Mouse (Mus musculus): Measurements from ENCODE around the gene Cnnm1.

Gene Cnnm1

GRCm38 (mm10) chr19:43440112-43440737 is at the start of gene Cnnm1:
Gene Cnnm1, plus strand, starts transcription at chr19:43440436.
- peak; percentile 83 for DNase-seq (ENCODE audit: low spot score)

DNA sequence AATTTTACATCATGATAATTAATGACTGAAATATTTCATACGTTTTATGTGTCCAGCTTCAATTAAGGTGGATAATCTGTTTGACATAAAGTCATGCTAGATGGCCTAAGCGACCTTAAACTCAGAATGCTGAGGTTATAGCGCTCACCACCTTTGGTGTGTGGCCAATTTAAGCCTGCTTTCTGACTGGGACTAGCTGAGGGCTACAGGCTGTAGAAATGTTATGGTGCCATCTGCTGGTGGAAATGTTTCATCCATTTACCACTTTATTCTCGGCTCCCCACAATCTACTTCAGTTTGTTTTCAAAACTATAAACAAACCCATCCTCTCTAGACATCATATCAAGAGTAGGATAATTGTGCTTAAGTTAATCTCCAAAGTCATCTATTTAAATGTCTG is 43.9 kb upstream of the Cnnm1 start:
- DNase-seq (ENCODE audit: low spot score) = peak; percentile 83

DNA sequence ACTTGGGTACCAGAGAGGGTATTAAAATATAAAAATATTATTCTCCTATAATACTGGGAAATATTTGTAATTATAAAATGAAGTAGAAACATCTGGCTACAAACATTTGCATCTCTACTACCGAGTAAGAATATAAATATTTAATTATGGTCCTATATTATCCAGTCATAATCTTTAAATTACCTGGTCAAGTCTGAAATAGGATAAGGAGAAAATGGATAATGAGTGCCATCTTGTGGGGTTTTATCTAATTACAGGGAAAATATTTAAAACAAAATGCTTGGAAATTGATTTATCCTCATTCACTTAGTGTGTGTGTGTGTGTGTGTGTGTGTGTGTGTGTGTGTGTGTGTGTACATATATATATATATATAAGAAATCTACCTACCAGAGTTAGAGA is 33.1 kb upstream of the Cnnm1 start:
- DNase-seq (ENCODE audit: low spot score) = no peak

GRCm38 (mm10) chr19:43415565-43415964 is 24.7 kb upstream of the Cnnm1 start:
- no peak for DNase-seq (ENCODE audit: low spot score)

- no peak for DNase-seq (ENCODE audit: low spot score)
Measured at GRCm38 (mm10) chr19:43420506-43420905, 19.7 kb upstream of the Cnnm1 start.

- no peak for DNase-seq (ENCODE audit: low spot score)
Measured at GRCm38 (mm10) chr19:43424082-43424481, 16.2 kb upstream of the Cnnm1 start.

DNA sequence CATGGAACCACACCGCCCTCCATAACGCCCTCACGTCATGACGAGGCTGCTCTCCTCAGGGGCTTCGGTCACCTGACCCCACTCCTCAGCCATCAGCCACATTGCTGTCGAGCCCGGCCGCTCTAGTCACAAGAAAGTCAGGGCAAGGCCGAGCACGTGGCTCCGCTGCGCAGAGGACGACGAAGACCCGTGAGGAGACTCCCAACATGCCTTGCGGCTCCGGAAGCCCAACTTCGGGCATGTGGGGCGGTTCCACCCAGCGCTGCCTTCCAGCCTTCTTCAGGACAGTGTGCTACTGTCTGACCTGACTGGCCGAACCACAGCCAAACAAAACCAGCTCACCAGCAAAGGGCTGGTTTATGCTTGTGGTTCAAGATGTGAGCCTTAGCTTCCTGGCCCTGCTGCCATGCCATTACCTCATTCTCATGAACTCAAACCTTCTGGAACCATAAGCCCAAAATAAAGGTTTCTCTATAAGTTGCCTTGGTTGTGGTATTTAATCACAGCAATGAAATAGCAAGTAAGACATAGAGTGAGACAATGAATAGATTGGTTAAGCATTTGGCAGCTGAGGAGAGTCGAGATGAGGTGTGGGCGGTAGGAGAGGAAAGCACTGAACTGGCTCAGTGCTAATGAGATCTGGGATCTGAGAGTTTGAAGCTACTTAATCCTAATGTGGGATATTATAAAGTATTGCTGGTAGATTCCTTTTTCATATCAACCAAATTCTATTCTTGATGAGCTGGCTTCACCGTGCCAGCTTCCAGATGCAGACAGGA is 12.6 kb upstream of the Cnnm1 start:
- no peak for DNase-seq (ENCODE audit: low spot score)

- no peak for DNase-seq (ENCODE audit: low spot score)
Measured at GRCm38 (mm10) chr19:43439246-43439645, 990 bp upstream of the Cnnm1 start.

- DNase-seq (ENCODE audit: low spot score) = peak; percentile 61
Measured at GRCm38 (mm10) chr19:43440768-43441660, 778 bp downstream of the Cnnm1 start.

- DNase-seq (ENCODE audit: low spot score) = peak; percentile 41
Measured at GRCm38 (mm10) chr19:43441661-43441990, 1.4 kb downstream of the Cnnm1 start.

- peak; percentile 54 for DNase-seq (ENCODE audit: low spot score)
Measured at GRCm38 (mm10) chr19:43442269-43442668, 2.0 kb downstream of the Cnnm1 start.

GRCm38 (mm10) chr19:43442906-43443305 is 2.7 kb downstream of the Cnnm1 start:
- no peak for DNase-seq (ENCODE audit: low spot score)

DNA sequence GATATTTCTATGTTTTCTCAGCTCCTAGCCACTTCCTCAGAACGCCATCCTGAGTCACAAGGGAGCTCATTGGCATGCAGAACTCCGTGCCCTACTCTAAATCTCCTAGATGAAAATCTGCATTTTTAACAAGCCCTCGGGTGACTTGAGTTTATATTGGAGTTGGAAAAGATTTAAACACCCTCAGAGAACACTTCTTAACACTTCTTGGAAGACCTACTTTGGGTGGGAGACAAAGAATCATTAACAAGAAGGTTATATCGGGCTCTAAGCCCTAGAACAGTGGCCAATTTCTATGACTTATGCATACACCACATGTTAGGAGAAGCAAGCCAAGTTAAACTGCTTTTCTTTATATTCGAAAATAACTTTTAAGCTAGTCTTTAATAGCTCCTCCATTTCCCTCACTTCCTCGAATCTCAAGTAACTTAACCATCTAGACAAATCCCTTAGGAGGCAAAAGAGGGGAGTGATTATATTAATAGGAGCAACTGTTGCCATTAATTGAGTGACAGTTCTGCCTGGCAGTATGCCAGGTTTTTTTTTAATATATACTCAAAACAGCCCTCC is 4.5 kb downstream of the Cnnm1 start:
- no peak for DNase-seq (ENCODE audit: low spot score)

- DNase-seq (ENCODE audit: low spot score) = no peak
Measured at GRCm38 (mm10) chr19:43451563-43451962, 11.3 kb downstream of the Cnnm1 start.

- no peak for DNase-seq (ENCODE audit: low spot score)
Measured at GRCm38 (mm10) chr19:43452176-43452575, 11.9 kb downstream of the Cnnm1 start.

DNA sequence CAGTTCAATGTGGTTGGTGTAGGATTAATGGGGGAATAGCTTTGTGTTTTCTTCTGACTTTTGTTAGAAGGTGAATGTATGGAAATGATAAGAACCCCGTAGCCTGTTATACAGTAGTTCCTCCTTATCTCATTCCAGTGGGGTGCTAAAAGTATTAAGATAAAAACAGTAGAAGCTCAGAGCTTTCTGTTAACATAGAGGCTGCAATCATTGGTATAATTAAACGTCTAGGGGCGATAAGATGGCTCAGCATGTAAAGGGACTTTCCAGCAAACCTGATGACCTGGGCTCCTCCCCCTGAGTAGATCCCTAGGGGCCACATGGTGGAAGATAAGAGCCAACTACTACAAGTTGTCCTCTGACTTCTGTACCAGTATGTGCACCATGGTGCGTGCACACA is 12.8 kb downstream of the Cnnm1 start:
- no peak for DNase-seq (ENCODE audit: low spot score)

DNA sequence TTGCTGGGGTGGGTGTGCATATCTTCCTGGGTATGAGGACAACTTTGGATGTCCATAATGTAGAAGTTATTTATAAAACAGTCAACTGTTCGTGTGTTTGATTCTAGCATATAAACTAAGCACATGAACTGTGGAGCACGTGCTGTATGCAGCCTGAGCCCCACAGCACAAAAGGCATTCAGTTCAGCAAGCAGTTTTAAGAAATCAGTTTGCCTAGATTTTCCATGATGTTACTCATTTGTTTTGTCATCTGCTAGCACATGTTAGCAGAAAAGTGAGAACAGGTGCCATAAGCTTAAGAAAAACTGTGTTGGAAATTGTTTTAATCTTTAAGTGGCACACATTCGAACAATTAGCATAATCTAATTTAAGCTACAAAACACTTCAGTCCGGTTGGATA is 19.7 kb downstream of the Cnnm1 start:
- DNase-seq (ENCODE audit: low spot score) = no peak

GRCm38 (mm10) chr19:43460481-43460880 is 20.2 kb downstream of the Cnnm1 start:
- no peak for DNase-seq (ENCODE audit: low spot score)

- DNase-seq (ENCODE audit: low spot score) = no peak
Measured at GRCm38 (mm10) chr19:43462141-43462540, 21.9 kb downstream of the Cnnm1 start.

DNA sequence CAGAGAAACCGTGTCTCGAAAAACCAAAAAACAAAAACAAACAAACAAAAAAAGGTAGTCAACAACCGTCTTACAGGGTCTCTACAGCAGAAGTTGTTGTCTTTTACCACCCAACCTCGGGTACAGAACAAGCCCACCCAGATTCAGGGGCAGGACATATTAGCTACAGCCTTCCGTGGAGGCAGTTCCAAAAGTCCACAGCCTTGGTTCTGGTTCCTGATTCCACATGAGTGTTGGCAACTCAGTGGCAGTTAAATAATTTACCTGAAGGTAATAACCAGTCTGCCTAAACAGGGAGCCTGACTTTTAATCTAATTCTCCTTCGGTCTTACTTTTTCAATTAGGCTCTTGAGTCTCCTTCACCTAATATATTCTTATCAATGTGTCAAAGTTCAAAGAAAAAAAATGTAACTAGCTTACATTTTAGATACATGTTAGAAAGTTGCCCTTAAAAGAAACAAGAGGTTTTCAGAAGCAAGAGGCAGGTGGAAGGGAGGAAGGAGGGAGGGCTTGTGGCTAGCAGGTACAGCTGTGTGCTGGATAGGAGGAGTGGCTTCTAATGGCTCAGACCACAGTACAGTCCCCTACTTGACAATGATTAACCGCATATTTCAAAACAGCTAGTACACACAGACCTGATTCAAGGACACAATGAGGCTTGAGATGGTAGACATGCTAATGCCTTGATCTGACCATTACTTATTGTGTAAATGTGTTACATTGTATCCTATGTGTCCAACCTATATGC is 23.5 kb downstream of the Cnnm1 start:
- no peak for DNase-seq (ENCODE audit: low spot score)

DNA sequence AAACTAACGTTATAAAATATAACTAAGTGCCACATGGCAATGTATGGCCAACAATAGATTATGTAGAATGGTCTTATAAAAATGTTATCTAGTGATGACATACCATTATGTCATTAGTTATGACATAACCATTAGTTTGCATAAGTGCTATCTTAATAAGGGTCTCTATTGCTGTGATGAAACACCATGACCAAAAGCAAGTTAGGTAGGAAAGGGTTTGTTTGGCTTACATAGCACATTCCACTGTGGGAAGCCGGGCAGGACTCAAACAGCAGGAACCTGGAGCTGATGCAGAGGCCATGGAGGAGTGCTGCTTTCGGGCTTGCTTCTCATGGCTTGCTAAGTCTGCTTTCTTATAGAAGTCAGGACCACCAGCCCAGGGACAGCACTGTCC is 24.1 kb downstream of the Cnnm1 start:
- no peak for DNase-seq (ENCODE audit: low spot score)

GRCm38 (mm10) chr19:43465076-43465475 is 24.8 kb downstream of the Cnnm1 start:
- DNase-seq (ENCODE audit: low spot score) = no peak
